Mouse (Mus musculus): ENCODE data around the gene Arhgap15.
"Not testable (repeated sequence)": the region's sequence is repeated elsewhere in the genome, so short reads cannot be mapped to it uniquely, and the experiment has no call there.

Gene Arhgap15

DNA sequence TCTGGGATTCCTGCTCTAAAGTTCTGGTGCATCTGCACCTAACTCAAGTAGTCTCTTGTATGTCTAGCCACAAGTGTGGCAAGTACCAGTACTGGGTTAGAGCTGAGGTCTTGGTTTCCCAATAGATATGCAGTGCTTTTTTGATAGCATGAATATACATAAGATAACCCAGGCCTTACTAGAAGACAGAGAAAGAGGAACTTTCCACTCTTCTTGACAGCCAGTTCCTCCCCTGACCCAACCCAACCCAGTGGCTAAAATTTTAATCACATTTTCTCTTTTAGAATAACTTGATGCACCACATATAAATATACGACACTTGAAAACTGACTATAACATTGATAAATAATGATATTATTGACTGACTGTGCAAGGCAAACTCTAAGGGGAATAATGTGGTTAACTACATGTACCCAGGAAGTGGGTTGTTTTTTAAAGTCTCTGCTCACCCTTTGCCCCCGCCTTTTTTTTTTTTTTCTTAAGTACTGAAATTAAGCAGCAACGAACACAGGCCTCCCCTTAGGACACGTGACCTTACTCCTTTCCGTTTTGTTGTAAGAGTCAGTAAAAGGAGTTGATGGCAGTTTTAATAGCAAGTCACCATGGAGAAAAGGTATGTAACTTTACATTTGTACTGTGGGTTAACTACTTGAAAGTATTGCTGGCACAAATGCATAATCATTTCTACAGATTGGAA is at the start of gene Arhgap15:
Gene Arhgap15 (plus strand): TSS at position 538 of the 697 bp plus-strand sequence.
- peak in 1 of 2 experiments; percentile 49 for DNase-seq (ENCODE audit: low read depth in 2 of 2, low spot score in 2 of 2)

DNA sequence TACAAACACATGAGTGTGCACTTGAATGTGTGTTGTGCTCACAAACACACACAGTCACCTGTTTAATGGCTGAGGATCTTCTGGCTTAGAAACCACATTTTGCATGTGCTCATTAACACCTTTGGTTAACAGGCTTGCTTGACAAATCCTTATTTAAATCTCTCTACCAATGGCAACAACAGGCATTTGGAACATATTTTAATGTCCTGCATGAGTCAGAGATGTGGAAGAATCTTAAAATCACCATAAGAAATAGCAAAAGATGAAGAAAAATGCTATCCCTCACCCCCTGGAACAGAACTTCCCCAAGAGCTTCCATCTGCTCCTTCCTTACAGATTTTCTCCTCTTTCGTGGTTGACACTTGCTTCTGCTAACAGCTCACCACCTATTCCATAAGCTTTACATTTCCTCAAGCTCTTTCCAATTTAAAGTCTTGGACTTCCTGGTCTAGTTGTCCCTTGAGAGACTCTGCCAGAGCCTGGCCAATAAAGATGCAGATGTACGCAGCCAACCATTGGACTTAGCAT is 35.9 kb upstream of the Arhgap15 start:
- no peak for DNase-seq (ENCODE audit: low read depth in 2 of 2, low spot score in 2 of 2)

DNA sequence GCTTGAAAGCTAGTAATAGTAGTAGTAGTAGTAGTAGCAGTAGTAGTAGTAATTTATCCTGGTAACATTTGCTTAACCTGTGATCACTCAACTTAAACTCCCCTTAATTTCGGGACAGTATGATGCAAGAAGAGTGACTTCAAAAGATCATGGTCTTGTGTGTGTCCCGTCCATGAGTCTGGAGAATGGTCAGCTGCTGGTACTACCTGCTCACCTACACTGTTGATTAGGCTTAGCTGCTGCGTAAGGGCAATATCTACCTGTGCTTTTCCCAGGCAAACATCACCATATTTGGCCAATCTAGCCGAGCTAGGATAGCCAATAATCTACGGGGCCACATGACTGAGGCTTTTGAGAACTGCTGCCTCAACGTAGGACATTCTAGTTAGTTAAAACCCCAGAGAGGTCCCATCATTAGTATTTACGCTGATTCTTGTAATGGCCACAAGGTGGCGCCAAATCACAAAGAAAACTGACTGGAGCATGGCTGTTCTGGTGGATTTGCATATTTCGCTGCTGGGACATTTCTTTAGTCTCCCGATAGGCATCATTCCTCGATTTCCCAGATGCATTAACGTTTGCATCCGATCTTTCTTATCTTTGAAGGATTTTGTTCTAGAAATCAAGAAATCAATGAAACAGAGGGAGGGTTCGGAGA is 26.0 kb upstream of the Arhgap15 start:
- DNase-seq (ENCODE audit: low read depth in 2 of 2, low spot score in 2 of 2) = peak; percentile 55 to 63

DNA sequence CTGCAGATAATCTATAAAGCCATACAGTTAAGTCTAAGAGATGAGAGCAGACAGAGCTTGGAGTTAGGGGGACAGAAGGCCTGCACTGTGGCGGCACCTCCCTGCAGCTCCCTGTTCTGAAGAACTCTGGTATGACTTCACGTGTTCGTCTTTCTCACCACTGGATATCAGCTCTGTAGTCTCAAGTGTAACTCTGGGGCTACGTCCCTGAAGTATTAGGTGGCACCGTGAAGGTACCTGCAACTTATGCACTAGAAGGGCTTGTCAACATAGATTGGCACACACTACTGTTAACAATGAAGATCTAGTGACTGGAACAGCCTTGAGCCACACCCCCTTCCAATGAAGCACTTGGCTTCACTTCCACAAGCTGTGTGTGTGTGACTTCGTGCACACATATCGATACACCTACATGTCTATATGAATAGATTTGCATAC is 25.5 kb upstream of the Arhgap15 start:
- no peak for DNase-seq (ENCODE audit: low read depth in 2 of 2, low spot score in 2 of 2)

DNA sequence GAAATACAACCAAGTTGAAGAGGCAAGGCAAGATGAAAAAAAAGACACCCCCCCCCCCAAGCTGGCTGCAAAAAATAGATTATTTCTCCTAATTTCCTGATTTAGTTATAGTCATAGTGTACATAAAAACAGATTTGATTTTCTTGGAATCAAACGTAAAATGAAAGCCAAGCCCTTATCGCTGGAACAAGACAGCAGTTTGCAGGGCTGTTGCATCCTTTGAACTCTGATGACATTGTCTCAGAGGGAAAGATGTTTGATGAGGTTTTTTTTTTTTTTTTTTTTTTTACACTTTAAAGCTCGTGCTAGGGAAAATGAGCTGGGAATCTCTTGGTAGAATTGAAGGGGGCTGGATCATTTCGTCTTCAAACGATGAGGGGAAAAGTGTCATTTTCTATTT is 21.4 kb upstream of the Arhgap15 start:
- no peak for DNase-seq (ENCODE audit: low read depth in 2 of 2, low spot score in 2 of 2)

DNA sequence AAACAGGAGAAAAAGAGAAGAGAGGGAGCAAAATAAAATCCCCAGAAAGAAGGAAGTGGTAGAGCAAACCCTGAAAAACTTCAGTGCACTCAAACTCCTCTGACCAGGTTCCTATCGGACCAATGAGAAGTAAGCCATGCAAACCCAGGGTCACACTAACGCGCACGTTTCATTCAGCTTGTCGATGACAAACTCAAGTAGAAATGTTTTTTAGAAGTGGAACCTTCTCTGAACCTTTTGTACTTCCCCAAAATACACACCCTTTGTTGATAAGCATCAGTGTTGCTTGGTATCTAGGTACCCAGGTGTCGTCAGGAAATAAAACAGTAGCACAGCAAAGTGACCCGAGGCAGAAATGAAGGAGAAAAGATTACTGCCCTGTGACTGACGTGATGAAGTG is 20.9 kb upstream of the Arhgap15 start:
- DNase-seq (ENCODE audit: low read depth in 2 of 2, low spot score in 2 of 2) = peak; percentile 68 to 69

DNA sequence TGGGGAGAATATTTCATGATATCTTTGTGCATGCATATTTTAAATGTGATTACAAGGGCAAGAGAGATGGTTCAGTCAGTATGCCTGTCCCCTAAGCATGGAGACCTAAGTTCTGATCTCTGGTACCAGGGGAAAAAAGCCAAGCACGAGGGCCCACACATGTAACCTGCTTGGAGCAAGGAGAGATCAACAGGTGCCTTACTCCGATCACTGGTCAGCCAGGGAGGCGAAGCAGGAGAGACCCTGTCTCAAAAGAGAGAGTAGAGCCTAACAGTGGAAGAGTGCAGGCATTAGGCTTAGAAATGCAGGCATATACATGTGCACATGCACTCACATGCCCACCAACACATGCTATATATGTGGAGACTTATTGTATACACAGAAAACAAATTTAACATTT is 19.8 kb upstream of the Arhgap15 start:
- DNase-seq (ENCODE audit: low read depth in 2 of 2, low spot score in 2 of 2) = no peak

DNA sequence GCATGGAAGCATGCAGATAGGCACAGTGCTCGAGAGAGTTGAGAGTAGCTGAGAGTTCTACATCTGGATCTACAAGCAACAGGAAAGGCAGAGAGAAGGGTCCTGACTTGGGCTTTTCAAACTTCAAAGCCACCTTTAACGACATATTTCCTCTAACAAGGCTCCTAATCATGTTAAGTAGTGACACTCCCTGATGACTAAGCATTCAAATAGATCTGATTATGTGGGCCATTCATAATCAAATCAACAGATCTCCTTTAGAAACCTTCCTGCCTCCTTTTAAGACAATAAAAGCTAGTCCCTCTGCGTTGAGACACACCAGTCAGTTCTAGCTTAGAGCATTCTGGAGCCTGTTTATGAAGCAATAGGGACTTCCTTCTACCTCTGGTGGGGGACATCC is 16.2 kb upstream of the Arhgap15 start:
- DNase-seq (ENCODE audit: low read depth in 2 of 2, low spot score in 2 of 2) = no peak

DNA sequence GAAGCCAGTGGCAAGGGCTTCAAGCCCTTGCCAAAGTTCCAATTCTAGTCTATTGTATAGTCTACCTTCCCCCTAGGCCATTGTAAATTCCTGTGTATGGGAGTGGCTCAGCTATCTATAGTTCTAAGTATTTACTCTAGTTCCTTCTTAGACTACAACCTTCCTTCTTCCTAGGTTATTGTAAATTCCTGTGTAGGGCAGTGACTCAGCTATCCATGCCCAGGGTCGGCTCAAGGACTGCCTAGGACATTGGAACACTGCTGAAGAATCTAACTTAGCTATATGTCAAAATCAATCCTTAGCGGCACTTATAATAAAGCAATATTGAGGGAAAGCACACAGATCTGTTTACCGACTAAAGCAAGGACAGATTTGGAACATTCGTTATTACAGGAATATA is 13.6 kb upstream of the Arhgap15 start:
- DNase-seq (ENCODE audit: low read depth in 2 of 2, low spot score in 2 of 2) = not testable (repeated sequence)

DNA sequence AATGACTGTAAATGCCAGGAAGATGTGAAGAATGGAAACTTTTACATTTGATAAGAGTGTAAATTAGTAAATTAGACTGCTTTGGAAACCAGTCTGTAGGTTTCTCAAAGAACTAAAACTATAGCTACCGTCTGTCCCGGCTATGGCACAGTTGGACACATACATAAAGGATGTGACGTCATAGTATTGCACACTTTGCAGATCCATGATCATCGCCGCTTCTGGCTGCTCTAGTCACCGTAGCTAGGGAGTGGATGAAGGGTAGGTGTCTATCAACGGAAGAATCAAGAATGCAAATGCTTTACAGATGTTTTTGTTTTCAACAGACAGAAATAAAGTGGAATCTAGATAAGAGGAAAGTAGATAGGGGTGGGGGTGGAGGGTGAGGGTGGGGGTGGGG is 11.1 kb upstream of the Arhgap15 start:
- no peak for DNase-seq (ENCODE audit: low read depth in 2 of 2, low spot score in 2 of 2)

DNA sequence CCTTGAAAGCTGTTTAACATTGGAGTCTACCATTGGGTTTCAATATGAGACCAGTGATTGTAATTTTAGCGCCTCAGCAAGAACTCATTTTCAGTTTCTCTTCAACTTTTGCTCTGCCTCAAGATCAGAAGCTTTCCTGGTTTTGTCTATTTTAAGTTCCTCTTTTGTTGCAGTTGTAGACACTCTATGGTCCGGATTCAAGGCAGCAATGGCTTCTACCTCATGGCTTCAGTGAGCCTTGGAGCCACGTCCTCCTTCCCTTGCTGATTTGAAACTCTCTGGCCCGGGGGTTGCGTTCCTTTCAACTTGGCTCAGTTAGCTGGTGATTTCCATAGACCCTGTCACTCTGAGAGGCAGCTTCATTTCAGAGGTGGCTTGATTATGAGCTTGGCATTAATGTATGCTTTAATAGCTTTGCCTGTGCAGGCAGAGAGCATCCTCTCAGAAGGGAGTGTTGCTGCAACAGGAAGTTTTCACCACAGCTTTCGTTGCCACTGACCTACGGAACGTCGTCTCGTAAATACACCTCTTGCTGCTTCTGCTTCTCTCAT is 10.0 kb upstream of the Arhgap15 start:
- peak; percentile 45 to 53 for DNase-seq (ENCODE audit: low read depth in 2 of 2, low spot score in 2 of 2)

DNA sequence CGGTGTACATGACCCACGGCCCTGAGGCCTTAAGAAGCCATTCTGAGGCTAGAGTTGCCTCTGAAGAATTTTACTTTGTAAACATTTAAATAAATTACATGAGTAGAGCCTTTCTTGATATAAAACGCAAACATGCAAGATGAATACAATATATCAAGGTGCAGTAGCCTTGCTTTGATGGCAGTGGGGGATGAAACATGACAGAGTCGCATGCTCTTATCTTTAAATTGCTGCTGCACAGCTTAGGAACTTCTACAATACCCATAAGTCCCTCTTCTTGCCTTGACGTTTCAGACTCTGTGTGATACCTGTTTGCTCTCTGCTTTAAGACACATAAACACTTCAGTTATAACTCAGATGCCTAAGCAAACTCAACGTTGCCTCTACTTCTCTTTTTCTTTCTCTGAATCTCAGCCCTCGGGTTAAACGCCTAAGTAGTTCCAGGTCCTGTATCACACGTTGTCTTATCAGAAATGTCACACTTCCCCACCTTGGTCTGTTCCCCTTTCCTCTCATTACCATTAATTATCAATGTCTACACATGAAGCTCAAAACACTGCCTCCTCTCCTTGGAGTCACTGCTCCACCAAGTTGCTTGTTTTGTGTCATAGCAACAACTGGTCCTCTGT is 9.3 kb upstream of the Arhgap15 start:
- DNase-seq (ENCODE audit: low read depth in 2 of 2, low spot score in 2 of 2) = no peak

DNA sequence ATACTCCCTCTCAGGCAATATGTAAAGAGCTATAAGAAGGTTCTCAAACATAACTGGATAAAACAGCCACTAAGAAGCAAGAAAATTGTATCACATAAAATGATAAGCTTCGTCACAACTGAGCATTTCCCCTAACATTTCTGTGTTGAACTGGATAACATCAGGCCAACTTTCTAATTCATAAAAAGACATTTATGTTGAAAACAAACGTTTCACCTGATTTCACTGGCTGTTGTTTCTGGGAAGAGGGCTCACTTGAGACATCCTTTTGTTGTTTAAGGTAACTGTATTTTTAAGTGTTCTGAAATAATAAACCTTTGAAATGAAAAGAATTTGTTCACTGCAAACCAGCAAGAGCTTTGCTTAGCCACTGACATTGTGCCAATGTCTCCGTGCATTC is 697 bp downstream of the Arhgap15 start:
- DNase-seq (ENCODE audit: low read depth in 2 of 2, low spot score in 2 of 2) = no peak

DNA sequence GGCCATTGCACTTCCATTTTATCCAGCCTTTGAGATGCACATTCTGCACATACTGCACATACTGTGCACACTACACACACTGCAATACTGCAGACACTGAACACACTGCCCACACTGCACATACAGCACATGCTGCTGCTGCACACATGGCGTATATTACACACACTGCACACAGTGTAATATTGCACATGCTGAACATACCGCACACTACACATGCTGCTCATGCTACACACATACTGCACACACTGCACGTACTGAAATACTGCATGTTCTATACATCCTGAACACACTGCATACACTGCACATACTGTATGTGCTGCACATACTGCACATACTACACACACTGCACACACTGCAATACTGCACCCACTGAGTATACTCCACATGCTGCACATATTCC is 7.3 kb downstream of the Arhgap15 start:
- DNase-seq (ENCODE audit: low read depth in 2 of 2, low spot score in 2 of 2) = no peak

DNA sequence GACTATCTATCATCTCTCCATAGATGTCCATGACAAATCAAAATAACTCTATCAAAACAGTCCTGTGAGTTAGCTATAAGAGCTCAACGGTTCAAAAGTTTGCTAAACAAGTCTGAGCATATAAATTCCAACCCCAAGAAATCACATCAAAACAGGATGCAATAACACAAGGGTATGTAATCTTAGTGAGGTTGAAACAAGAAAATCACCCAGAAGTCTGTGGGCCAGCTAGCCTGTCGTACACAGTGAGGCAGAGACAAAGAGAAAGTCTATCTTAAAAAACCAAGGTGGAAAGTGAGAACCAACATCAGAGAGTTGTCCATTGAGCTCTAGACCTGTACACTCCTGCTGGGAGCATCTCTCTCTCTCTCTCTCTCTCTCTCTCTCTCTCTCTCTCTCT is 8.0 kb downstream of the Arhgap15 start:
- DNase-seq (ENCODE audit: low read depth in 2 of 2, low spot score in 2 of 2) = peak in 1 of 2 experiments; percentile 43

DNA sequence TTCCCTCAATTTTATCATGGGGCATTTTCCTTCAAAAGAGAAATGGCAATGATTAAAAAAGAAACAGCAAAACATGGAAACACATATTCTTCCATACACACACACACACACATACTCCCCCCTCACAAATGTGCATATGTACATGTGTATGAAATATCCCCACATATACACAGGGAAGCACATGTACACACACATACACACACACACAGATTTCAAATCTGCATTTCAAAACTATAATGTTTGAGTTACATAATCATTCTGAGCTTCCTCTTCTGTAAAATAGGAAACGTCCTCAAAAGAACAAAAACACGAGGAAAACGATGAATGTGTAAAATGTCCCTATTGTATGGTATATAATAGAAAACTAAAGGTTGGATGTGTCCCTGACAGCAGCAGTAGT is 13.1 kb downstream of the Arhgap15 start:
- DNase-seq (ENCODE audit: low read depth in 2 of 2, low spot score in 2 of 2) = no peak

DNA sequence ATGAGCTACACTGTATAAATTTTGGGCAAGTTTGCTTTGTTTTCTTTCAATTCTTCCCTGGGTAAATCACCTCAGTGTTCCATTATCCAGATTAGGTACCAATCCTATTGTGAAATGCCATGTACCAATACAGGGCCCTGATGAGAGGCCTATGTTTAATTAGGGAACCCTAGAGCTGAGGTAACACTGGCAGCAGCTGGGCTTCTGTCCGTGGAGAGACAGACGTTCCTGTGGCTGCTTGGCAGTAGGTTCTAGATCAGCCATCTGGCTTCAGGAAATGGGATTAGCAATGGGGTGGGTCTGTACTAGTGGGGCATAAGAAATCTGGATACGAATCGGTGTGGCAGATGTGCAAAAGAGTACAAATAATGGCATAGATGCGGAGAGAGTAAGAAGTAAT is 14.7 kb downstream of the Arhgap15 start:
- DNase-seq (ENCODE audit: low read depth in 2 of 2, low spot score in 2 of 2) = no peak

DNA sequence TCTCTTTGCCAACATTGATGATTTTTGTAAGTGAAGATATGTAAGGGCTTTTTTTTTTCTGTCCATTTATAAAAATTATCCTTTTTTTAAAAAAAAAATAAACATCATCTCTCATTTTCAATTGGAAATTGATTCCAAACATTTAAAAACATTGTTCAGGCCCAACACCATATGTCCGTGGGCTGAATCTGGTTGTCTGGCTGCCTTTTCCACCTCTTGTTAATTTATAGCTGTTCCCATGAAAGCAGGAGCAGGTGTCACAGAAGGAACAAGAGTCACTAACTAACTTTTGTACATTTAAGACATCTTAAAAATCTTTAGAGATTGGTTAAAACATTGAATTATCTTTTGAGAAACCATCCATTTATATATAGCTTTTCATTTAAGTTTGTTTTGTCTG is 15.8 kb downstream of the Arhgap15 start:
- no peak for DNase-seq (ENCODE audit: low read depth in 2 of 2, low spot score in 2 of 2)

DNA sequence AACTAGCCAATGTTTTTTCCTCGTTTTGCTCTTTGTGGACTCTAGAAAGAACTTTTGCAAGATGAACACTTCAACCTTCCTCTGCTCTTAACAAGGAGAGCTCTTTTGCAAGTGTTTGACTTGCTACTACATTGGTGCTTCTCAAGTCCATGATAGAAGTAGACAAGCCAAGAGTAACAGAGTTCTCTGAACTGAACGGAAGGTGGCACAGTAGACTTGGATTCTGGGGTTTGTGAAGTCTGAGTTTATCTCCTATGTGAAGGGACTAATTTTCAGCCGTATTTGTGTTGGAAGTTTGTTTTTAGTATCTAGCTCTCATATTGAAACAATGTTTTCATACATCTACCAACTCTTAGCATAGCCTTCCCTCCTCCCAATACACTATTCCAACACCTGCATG is 17.6 kb downstream of the Arhgap15 start:
- no peak for DNase-seq (ENCODE audit: low read depth in 2 of 2, low spot score in 2 of 2)

DNA sequence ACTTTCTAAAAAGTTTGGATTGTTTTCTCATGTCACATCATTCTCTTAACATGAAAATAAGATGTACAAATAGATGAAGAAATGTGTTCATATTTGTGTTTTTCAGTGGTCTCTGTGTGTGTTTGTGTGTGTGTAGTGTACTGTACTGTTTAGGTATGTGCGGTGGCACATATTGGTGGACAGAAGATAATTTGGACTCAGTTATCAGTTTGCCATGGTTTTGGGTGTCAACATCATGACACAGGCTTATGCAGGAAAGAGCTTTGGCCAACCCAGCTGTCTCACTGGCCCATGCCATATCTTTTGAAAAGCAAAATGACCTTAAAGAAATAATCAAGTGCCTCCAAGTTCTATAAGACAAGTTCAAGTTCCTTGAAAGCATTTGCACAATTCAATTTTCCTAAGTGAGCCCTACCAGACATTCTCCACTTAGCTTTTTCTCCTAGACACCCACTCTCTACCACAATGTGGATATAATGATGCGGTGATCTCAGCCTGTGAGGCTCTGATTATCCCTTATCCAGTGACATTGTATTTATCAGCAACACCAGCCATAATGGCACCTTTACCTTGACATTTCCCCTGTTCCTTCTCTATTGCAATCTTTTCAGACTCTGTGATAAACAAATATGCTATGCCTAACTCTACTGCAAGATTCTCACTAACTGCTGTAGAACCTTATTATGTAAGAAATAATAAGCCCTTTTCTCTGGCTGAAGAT is 21.4 kb downstream of the Arhgap15 start:
- DNase-seq (ENCODE audit: low read depth in 2 of 2, low spot score in 2 of 2) = no peak

DNA sequence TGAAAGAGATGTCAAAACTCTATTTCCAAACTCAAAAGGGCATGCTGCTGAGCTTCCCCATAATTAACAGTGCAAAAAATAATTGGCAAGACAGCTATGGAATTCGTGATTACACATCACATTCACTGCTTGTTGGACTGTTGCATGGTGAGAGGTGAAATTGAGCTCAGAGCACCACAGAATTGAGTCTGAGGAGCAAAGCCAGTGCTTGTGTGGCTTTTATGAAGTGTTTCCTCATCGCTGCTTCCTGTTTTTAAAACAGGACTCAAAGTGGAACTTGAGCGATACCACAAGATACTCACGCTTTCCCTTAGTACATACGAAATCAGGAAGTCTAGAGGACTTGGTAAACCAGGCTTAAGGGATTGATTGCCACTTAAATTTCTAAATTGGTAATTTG is 24.0 kb downstream of the Arhgap15 start:
- peak; percentile 44 to 56 for DNase-seq (ENCODE audit: low read depth in 2 of 2, low spot score in 2 of 2)
